Mouse (Mus musculus) hindbrain, embryonic 14.5 days (tissue): ENCODE measurements at regions not wholly inside any gene's neighbourhood (a gene's known extent, or its start where the extent isn't known, plus 50 kb on each side); places are given as distances from the start of the nearest gene placed in this dataset.

Source experiments
- ATAC-seq: fragments of 200-750 bp; cut with Nextera tagmentation; 2 replicates; pipeline ENCODE4 v1.8.0; 2017; ENCODE audit warnings: moderate number of reproducible peaks, mild to moderate bottlenecking, moderate TSS enrichment, moderate library complexity; ENCODE audit not compliant: low FRiP score
- DNase-seq: peaks from one replicate; pipeline ENCODE4 v3.0.0-alpha.2; 2015; ENCODE audit warnings: low spot score
- H3K27ac ChIP-seq: fragments of 300-500 bp; sonication (generic); 2 replicates; pipeline ENCODE4 v1.5.1; 2014; ENCODE audit warnings: mild to moderate bottlenecking, moderate library complexity
- H3K27me3 ChIP-seq: fragments of 300-500 bp; sonication (generic); 2 replicates; pipeline ENCODE4 v1.6.1; 2014; ENCODE audit warnings: mild to moderate bottlenecking, low read length, mixed read lengths; ENCODE audit not compliant: control insufficient read depth, insufficient read depth
- H3K36me3 ChIP-seq: fragments of 300-500 bp; sonication (generic); replicated peaks from 2 replicates; pipeline ENCODE4 v1.6.1; 2014; ENCODE audit not compliant: control insufficient read depth, insufficient read depth
- H3K4me1 ChIP-seq: fragments of 300-500 bp; sonication (generic); replicated peaks from 2 replicates; pipeline ENCODE4 v1.6.1; 2014; ENCODE audit warnings: antibody characterized with exemption, low read length, mixed read lengths; ENCODE audit not compliant: control insufficient read depth, insufficient read depth
- H3K4me2 ChIP-seq: fragments of 300-500 bp; sonication (generic); replicated peaks from 2 replicates; pipeline ENCODE4 v1.6.1; 2014; ENCODE audit warnings: mild to moderate bottlenecking, moderate library complexity
- H3K4me3 ChIP-seq: fragments of 300-500 bp; sonication (generic); replicated peaks from 2 replicates; pipeline ENCODE4 v1.5.1; 2014; ENCODE audit warnings: mild to moderate bottlenecking, low read length
- H3K9ac ChIP-seq: fragments of 300-500 bp; sonication (generic); 2 replicates; pipeline ENCODE4 v1.6.1; 2014
- H3K9me3 ChIP-seq: fragments of 300-500 bp; sonication (generic); 2 replicates; pipeline ENCODE4 v1.6.1; 2016; ENCODE audit warnings: low read length; ENCODE audit not compliant: control insufficient read depth
- WGBS: fragments of 180-500 bp; shearing (Covaris S2); extraction: QIAGEN DNeasy Blood & Tissue Kit; methylation state at CpG from one replicate; pipeline ENCODE4 v1.1.7; 2014; 5-methylcytosine and 5-hydroxymethylcytosine counted together

GRCm38 (mm10) chr4:84209538-84209937 is 465.5 kb downstream of the Bnc2 start:
- no peak overlapping the region for H3K27ac ChIP-seq
- ATAC-seq = no peak
- 91% methylated on average over 2 of the region's 2 CpGs for WGBS

GRCm38 (mm10) chr4:84211311-84211875 is 463.7 kb downstream of the Bnc2 start:
- ATAC-seq (no peak), DNase-seq (no peak)
- 40% methylated on average over 11 of the region's 11 CpGs for WGBS
- Histone ChIP-seq H3K27me3 (no peaks in the 10 kb centered on the region), H3K36me3 (no peaks in the 10 kb centered on the region), H3K4me1 (no peaks in the 10 kb centered on the region), H3K9me3 (no peaks in the 10 kb centered on the region), H3K27ac (no peak overlapping the region), H3K4me3 (no peak overlapping the region), H3K4me2 (no peak overlapping the region), H3K9ac (no peak overlapping the region)

More at GRCm38 (mm10) chr4:84209538-84209937, 465.5 kb downstream of the Bnc2 start:
- Histone ChIP-seq H3K4me3 (no peak overlapping the region), H3K9me3 (no peaks in the 10 kb centered on the region), H3K4me1 (no peaks in the 10 kb centered on the region), H3K9ac (no peak overlapping the region), H3K36me3 (no peaks in the 10 kb centered on the region), H3K4me2 (no peak overlapping the region), H3K27me3 (no peaks in the 10 kb centered on the region)
- no peak for DNase-seq

- no peak overlapping the region for H3K4me3 ChIP-seq
- 67% methylated on average over 6 of the region's 6 CpGs for WGBS
- DNase-seq = no peak
- H3K9me3 ChIP-seq = no peaks in the 10 kb centered on the region
- no peak overlapping the region for H3K9ac ChIP-seq
- H3K36me3 ChIP-seq = no peaks in the 10 kb centered on the region
- no peak overlapping the region for H3K4me2 ChIP-seq
- no peaks in the 10 kb centered on the region for H3K4me1 ChIP-seq
- no peak overlapping the region for H3K27ac ChIP-seq
- ATAC-seq = no peak; the same call in 1 of the 2 replicates
- no peaks in the 10 kb centered on the region for H3K27me3 ChIP-seq
These were observed 463.1 kb downstream of the Bnc2 start for GRCm38 (mm10) chr4:84212004-84212403.

GRCm38 (mm10) chr4:84214523-84214922 is 460.6 kb downstream of the Bnc2 start:
- Histone ChIP-seq H3K27me3 (no peaks in the 10 kb centered on the region), H3K4me1 (no peaks in the 10 kb centered on the region), H3K9me3 (no peaks in the 10 kb centered on the region), H3K27ac (no peak overlapping the region), H3K36me3 (no peaks in the 10 kb centered on the region), H3K4me2 (no peak overlapping the region), H3K9ac (no peak overlapping the region), H3K4me3 (no peak overlapping the region)
- ATAC-seq (no peak), DNase-seq (no peak)
- WGBS = 85% methylated on average over 8 of the region's 8 CpGs

- no peak overlapping the region for H3K4me2 ChIP-seq
- H3K4me3 ChIP-seq = no peak overlapping the region
- DNase-seq = no peak
- H3K36me3 ChIP-seq = no peaks in the 10 kb centered on the region
- H3K27ac ChIP-seq = no peak overlapping the region
- H3K27me3 ChIP-seq = no peaks in the 10 kb centered on the region
- WGBS = 84% methylated on average over 4 of the region's 4 CpGs
- no peaks in the 10 kb centered on the region for H3K4me1 ChIP-seq
- no peaks in the 10 kb centered on the region for H3K9me3 ChIP-seq
- H3K9ac ChIP-seq = no peak overlapping the region
- ATAC-seq = no peak
These were observed 456.1 kb downstream of the Bnc2 start for GRCm38 (mm10) chr4:84218961-84219360.

GRCm38 (mm10) chr4:84222057-84222717 is 452.9 kb downstream of the Bnc2 start:
- no peak for DNase-seq
- Histone ChIP-seq H3K4me1 (no peaks in the 10 kb centered on the region), H3K9me3 (no peaks in the 10 kb centered on the region), H3K4me3 (no peak overlapping the region), H3K9ac (no peak overlapping the region), H3K36me3 (no peaks in the 10 kb centered on the region), H3K27me3 (no peaks in the 10 kb centered on the region), H3K27ac (no peak overlapping the region), H3K4me2 (no peak overlapping the region)
- ATAC-seq = no peak
- 37% methylated on average over 4 of the region's 4 CpGs for WGBS

- H3K4me1 ChIP-seq = no peaks in the 10 kb centered on the region
- no peaks in the 10 kb centered on the region for H3K9me3 ChIP-seq
- no peaks in the 10 kb centered on the region for H3K27me3 ChIP-seq
- WGBS = 75% methylated on average over 11 of the region's 11 CpGs
- H3K4me3 ChIP-seq = no peak overlapping the region
- no peak overlapping the region for H3K4me2 ChIP-seq
- no peaks in the 10 kb centered on the region for H3K36me3 ChIP-seq
- H3K9ac ChIP-seq = no peak overlapping the region
- DNase-seq (no peak), ATAC-seq (no peak)
- no peak overlapping the region for H3K27ac ChIP-seq
These were observed 452.2 kb downstream of the Bnc2 start for GRCm38 (mm10) chr4:84222805-84223335.

- 78% methylated on average over 6 of the region's 6 CpGs for WGBS
- H3K27me3 ChIP-seq = no peaks in the 10 kb centered on the region
- H3K4me1 ChIP-seq = no peaks in the 10 kb centered on the region
These were observed 450.5 kb downstream of the Bnc2 start for GRCm38 (mm10) chr4:84224556-84224955.

More at GRCm38 (mm10) chr4:84224556-84224955, 450.5 kb downstream of the Bnc2 start:
- no peak overlapping the region for H3K4me3 ChIP-seq
- no peak overlapping the region for H3K4me2 ChIP-seq
- H3K27ac ChIP-seq = no peak overlapping the region
- ATAC-seq = no peak
- H3K9me3 ChIP-seq = no peaks in the 10 kb centered on the region
- no peak overlapping the region for H3K9ac ChIP-seq
- DNase-seq = no peak
- no peaks in the 10 kb centered on the region for H3K36me3 ChIP-seq
